Mouse (Mus musculus): Measurements from ENCODE around the gene Ciz1. TPM values are rescaled to one million over a fixed set of nuclear protein-coding genes. Genes with fewer than 3 reads are reported as not detected.

The Ciz1 gene
- total RNA-seq, 2 experiments from 2014 or later, result 67.3 to 69.5 TPM

DNA sequence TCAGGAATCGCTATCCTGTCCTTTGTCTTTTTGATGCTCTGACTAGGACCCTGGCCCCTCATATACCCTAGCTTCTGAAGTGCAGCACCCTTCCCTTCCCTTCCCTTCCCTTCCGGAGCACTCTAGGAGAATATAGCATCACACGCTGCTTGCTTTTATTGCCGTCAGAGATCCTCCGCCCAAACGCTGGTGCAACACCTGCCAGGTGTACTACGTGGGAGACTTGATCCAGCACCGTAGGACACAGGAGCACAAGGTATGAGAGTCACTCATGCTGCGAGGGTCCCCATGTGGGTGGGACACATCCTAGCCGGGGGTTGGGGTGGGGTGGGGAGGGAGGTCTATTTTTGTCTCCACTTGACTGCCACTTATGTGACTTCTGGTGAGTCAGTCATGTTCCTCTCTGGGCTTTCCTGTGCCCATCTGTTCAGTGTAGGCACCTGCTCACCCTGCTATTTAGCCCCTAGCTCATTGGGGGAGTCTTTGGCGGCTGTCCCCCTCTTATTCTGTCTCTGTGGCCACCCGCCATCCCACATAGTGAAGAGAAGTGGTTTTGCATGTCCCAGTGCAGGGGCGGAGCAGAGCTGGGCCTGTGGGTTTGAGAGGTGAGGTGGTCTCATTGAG lies 23.3 kb downstream of the Ciz1 start:
- no peak for DNase-seq (ENCODE audit: low spot score in 2 of 2)

DNA sequence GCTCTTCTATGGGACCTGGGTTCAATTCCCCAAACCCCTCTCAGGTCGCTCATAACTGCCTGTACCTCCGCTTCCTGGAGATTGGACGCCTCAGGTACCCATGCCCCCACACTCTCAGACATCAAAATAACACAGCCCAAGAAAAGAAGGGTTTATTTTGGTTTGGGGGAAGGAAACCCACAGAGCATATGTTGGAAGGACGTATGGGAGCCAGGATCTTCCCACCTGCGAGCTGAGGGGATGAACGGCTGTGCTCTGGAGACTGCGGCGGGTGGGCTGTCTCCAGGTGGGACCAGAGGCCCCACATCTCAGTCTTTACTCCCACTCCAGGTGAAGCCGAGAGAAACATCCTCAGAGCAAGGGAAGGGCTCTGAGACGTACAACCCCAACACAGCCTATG lies 24.8 kb downstream of the Ciz1 start:
- no peak for DNase-seq (ENCODE audit: low spot score in 2 of 2)

DNA sequence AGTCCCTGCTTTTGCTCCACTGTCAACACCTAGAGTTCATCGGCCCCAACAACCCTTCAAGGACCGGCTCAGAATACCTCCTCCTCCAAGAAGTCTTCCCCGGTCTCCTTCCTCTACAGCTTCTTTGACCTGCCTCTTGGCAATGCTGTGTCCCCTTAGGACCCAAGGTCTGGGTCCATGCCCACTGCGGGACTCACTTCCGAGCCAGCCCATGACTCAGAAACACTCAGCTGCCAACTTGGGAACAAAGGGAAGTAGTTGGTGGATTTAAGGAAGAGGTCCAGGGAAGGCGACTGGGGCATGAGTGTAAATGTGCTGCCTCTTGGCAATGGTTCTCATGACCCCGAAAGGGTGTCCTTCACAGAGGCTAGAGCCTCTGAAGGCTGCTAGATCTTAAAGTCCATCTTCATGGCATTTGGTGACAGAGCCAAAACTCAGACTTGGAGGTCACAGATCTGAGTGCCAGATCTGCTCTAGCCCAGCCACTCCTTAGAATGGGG lies 27.9 kb downstream of the Ciz1 start:
- DNase-seq (ENCODE audit: low spot score in 2 of 2), result no peak

DNA sequence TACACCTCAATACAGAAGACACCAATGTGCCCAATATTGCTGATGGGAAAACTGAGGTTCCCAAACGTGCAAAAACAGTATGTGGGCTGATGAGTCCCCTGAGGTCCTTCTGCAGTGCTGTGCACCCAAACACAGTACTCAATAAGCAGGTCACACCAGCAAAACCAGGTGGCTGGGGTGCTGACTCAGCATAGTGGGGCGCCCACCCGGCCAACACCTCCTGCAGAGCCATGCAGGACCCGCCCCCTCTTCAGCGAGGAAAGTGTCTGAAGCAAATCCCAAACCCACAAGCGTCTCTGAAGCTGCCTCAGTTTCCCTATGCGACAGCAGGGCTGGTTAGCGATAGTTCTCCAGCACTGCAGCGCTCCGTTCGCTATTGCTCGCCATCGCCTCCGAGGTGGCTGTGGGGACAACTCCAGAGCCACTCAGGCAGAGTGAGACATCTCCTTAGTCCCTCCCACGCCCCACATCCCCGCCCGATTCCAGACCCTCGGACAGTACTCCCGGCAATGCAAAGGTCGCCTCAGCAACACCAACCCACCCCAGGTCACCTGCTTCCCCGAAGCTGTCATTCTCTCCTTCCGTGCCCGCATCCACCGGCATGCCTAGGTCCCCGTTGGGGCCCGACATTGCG lies 29.1 kb downstream of the Ciz1 start:
- no peak for DNase-seq (ENCODE audit: low spot score in 2 of 2)

DNA sequence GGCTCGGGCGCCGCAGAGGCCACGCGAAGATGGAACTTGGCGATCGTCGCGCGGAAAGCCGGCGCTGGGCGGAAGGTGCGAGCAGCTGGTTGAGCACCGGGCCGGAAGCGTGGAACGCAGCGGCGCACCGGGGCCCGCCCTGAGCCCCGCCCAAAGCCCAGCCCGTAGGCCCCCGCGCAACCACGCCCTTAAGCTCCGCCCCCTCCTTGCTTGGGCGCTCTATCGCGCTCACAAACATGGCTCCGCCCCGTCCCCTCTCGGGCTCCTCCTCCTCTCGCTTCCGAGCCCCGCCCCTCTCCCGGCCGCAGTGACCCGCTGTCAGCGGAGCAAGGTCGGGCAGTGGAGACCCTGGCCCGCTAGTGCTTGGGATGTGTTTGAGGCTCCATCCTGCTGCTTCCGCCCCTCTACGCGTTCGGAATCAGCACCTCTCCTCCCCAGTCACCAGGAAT lies 29.7 kb downstream of the Ciz1 start, which contains the start of gene 1110008P14Rik:
1110008P14Rik (minus strand) TSS at position 164 of the 449 bp plus-strand sequence.
- DNase-seq (ENCODE audit: low spot score in 2 of 2), result peak; percentile 87 to 92

DNA sequence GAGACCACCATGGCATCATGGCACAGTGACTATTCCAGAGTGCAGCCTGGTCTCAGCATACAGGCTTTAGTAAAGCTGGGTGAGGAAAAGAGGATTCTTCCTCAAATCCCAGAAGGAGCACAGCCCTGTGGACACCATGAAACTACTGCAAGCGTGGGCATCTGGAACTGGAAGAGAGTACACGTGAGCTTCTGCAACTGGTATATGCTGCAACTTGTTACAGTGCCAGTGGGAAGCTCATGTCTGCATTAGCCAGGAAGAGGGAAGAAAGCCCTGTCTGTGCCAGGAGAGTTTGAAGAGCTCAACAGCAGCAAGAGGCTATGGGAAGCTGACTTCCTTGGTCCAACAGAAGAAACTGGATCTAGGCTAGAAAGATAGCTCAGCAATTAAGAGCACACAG lies 30.6 kb downstream of the Ciz1 start:
- DNase-seq (ENCODE audit: low spot score in 2 of 2), result no peak

DNA sequence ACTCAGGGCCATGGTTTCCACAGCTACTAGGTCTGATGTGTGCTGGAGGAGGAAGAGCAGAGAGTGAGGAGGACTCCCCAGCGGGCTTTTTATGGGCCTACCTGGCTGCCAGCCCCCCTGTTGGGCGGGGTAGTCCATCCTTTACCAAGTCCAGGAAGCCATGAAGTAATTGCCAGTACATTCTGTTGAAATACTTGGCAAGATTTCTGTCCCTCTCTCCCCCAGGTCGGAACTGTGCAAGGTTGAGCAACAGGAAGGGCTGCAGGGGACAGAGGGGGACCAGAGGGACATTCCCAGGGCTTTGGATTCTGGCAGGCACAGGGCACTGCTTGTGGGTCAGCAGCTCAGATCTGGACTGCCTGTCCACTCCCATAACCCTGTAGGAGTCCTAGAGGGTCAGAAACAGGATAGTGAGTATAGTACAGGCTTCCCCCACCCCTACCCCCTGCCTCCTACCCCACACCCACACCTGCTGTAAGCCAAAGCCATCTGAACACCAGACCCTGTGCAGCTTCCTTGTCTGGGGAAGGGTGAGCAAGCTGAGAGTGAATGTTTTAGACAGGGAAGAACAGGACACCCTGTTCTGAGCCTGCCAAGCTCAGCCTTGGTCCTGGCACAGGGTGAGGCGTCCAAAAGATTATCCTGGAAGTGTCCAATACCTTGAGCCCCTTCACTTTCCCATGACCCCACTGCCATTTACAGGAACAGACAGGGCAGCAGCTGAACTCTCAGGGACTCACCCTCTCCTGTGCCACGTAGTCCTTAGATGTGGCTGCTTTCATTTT lies 35.8 kb downstream of the Ciz1 start, which contains the start of gene Lcn2:
Lcn2 (minus strand) TSS at position 547 of the 785 bp plus-strand sequence.
- DNase-seq (ENCODE audit: low spot score in 2 of 2), result no peak

DNA sequence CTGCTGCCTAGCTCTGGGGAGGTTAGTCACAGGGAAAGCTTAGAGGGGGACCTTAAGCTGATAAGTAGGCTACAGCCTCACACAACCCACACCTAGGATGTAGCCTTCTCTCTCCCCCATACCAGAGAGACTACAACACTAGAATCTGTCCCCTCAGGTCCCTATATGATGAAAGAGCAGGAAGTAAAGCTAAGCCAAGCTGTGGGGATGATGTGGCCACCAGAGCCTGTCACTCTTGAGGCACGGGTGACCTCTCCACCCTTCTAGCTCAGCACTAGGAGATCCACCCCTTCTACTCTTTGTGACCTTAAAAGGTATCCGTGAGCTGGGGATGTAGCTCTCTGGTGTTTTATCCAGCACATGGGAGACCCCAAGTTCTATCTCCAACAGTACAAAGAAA lies 37.0 kb downstream of the Ciz1 start:
- no peak for DNase-seq (ENCODE audit: low spot score in 2 of 2)

DNA sequence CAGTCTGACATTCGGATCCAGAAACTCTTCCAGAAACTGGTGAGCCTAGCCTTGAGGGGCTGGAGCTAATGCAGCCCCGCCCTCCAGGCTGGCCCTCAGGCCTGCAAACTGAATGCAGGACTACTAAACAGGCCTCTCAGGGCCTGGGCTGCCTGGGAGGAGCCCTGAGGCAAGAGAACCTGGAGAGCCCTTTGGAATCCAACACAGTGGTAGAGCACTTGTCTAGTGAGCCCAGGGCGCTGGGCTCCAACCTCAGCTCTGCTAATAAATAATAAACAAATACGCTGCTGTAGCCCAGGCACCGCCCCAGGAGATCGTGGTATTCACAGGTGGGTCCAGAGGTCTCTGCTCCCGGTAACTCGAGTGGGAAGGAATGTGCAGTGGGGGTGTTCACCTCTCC lies 38.7 kb downstream of the Ciz1 start:
- no peak for DNase-seq (ENCODE audit: low spot score in 2 of 2)

DNA sequence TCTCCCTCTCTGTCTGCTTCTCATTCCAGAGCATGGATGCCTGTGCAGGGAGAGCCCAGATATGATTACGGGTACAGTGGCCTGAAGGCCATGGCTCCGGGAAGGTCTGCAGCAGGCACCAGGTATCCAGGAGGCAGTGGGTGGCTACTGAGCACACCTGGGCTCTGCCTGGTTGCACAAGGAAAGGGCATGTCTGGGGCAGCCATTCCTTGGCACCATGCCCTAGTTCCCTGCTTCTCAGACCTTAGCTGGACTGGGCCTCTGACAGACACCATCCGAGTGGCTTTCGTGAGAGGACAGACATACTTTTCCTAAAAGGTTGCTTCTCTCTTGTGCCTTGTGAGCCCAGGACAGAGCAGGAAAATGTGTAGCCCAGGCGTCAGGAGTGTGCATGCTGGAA lies 39.9 kb downstream of the Ciz1 start:
- DNase-seq (ENCODE audit: low spot score in 2 of 2), result no peak

DNA sequence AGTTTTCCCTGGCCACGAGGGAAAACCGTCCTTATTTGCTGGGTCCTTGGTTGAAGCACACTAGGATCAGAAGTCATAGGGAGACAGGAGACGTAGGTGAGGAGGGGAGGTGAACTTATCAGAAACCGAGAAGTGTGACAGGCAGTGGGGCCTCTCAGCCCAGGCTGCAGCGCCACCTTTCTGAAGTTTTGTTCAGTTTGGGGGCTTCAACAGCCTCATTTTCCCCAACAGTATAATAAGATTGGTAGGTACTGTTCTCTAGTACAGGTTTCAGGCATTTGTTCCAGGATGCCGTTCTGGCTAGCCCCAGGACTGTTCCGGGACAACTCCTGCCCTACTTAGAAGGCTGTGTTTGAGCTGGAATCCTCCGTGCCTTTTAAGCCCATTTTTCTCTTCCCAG lies 42.8 kb downstream of the Ciz1 start:
- DNase-seq (ENCODE audit: low spot score in 2 of 2), result peak in 1 of 2 experiments; percentile 26

DNA sequence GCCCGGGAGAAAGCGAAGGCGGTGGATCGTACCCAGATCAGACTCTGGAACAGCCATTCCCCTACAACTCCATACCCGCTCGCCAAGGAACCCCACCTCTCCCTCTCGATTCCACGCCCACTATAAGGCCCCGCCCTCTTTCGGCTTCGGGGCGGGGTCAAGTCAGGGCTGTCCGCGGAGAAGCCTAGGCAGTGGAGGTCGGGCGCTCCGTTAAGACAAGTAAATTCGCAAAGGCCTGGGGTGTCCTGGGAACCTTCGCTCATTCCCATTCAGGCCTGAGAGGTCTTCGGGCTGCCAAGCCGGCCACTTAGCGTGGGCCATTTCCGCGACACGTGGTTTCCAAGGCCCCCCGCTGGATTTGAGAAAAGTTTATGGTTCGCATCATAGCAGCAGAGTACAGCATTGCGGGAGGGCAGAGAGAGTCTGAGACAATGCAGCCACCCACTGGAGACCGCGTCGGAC lies 43.4 kb downstream of the Ciz1 start, which contains the start of gene Ptges2:
Ptges2 (plus strand) TSS at position 413 of the 462 bp plus-strand sequence.
- peak; percentile 90 to 95 for DNase-seq (ENCODE audit: low spot score in 2 of 2)

DNA sequence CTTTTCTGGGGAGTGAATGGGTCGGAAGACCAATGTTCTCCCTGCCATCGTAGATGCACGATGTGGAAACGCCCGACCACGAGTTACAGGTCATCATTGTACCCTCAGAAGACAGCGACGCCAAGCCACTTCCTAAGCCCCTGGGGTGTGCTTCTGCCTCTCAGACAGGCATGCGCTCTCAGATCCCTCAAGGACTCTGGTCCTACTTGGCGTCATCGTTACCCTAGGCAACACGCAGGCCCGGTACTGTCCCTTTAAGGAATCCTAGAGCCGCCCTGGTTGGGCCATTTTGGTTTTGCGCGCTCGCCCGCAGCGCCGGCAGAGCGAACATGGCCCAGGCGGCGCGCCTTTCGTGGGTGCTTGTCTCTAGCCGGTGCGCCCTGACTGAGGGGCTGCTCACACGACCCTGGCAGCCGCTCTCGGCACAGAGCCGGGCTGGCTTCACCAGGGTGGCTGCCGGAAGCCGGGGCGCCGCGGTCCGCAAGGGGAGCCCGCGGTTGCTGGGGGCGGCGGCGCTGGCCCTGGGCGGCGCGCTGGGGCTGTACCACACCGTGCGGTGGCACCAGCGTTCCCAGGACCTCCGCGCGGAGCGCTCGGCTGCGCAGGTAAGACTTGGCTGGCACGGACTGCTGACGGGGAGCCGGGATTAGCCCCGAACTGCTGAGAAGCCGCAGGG lies 44.0 kb downstream of the Ciz1 start:
- DNase-seq (ENCODE audit: low spot score in 2 of 2), result peak; percentile 89 to 95

DNA sequence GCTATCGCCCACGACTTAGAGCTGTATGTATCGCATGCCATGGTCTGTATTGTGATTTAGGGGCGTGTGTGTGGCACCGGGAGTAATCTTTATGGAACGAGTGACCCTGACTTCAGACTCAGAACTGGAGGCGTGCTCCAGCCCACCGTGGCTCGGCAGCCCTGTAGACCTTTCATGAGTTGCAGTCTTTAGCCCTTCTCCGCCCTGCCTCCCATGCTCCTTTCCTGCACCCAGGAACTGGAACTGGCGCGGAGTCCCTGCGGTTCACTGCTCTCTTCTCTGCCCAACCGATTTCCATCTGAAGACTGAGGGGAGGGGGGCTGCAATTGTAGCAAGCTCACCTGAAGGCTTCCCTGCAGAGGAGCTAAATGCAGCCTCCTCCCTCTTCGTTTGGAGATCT lies 44.6 kb downstream of the Ciz1 start:
- no peak for DNase-seq (ENCODE audit: low spot score in 2 of 2)

DNA sequence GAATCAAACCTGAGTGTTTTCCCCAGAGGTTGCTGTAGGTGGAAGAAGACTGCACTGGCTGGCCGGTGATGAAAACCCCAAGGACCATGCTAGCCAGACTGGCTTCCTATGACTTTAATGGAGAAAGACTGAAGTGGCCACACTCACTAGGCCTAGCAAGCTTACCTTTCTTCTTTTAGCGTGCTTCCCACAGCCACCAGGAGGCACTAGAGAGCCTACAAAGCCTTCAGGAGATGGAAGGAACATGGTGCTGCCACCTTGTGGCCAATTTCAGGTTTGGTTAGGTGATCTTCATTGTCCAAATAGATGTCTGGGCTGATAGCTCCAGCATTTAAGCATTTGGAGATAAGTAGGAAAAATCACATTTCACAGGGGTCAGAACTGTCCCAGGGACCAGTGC lies 52.5 kb downstream of the Ciz1 start:
- peak; percentile 93 to 97 for DNase-seq (ENCODE audit: low spot score in 2 of 2)

DNA sequence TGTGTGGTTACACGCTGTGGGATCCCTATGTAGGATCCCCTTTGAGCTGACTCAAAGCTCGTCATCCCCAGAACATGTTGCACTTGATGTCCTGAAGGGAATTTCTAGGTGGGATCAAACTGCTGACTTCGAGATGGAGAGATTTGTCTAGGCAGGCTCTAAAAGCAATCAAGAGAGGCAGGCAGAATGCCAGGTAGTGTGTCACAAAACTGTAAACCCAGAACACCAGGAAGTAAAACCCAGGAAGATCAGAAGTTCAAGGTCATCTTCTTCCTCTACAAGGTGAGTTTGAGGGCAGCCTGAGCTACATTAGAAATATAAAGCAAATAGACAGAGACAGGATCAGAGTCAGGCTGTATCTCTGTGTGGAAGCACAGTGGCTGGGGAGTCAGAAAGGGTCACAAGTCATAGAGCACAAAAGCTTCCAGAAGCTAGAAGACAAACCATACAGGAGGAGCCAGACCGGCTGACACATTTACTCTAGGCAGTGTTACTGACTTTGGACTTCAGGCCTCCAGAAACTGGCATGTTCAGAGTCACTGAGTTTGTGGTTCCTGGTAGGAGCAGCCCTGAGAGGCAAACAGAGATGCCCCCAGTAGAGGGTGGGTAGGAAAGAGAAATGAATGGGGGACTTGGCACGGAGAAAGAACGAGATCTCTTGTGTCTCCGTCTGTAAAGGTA lies 55.2 kb downstream of the Ciz1 start:
- no peak for DNase-seq (ENCODE audit: low spot score in 2 of 2)

DNA sequence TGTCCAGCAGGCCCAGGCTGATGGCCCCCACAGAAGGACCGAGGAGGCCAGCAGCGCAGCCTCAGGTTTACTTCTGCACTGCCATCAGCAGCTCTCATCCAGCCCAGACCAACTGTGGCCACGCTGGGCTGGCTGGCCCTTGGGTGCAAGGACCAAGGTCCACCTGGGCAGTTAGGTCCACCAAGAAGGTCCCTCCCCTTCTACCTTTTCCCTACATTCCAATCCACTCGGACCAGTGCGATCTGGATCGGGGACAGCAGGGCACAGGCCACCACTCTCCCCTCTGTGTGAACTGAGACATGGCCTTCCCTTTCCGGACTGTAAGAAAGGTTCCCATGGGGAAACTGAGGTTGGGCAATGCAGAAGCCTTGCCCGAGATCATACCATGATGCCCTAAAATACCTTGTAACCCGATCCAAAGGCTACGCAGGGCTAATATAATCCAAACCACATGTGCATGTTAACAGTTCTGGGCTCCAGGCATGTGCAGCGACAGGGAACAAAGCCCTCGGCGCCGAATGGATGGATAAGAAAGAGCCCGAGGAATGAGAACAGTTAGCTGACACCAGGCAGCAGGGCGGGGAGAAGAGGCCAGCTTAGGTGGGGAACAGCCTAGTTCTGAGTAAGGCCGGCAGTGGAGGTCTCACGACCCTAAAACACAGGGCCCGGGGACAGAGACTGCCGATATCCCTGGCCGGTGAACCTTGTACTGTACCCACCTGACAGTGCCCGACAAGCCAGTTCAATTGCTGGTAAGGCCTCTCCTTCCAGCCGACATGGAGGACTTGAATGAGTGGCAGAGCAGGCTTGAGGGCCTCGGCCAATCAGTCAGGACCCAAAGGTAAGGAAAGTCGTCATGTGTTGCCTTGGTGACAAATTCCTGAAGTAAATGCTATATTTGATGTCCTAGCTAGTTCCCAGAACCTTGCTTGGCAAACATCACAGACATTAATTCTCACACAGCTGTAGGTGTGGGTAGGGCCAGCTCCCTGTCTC lies 56.6 kb downstream of the Ciz1 start:
- DNase-seq (ENCODE audit: low spot score in 2 of 2), result no peak

DNA sequence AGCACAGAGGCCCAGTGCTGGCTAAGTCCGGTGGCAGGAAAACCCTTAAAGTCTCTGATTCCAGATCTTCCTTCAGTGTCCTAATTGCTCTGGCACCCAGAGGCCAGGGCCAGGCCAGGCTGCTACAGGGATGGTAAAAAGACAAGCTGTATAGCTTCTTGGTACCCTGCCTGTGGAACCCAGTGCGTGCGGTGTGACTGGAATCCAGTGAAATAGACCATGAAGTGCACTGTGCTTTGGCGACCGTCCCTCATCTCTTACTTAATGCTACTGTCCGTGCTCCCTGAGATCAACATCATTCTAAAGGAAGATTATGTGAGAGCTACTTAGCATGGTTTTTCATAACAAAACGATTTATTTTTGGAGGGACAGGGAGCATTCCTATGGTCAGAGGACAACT lies 59.3 kb downstream of the Ciz1 start:
- DNase-seq (ENCODE audit: low spot score in 2 of 2), result no peak

Measured in layer of hippocampus, postnatal 14 days (tissue).